Mouse (Mus musculus) stomach, embryonic 14.5 days (tissue): ENCODE data around the gene Tbc1d15. TPM values are rescaled to one million over a fixed set of nuclear protein-coding genes. Genes with fewer than 3 reads are reported as not detected.

Experiments
- ATAC-seq: fragments of 200-750 bp; cut with Nextera tagmentation; 2 replicates; pipeline ENCODE4 v1.8.0; 2017; ENCODE audit warnings: low read depth, moderate TSS enrichment; ENCODE audit not compliant: insufficient number of reproducible peaks, insufficient read depth, low FRiP score
- H3K27ac ChIP-seq: fragments of 300-500 bp; sonication (generic); 2 replicates; pipeline ENCODE4 v1.5.1; 2014; ENCODE audit warnings: mild to moderate bottlenecking, low read length, moderate library complexity, mixed read lengths
- H3K27me3 ChIP-seq: fragments of 300-500 bp; sonication (generic); 2 replicates; pipeline ENCODE4 v1.6.1; 2014; ENCODE audit warnings: low read length, control low read depth, mixed read lengths; ENCODE audit not compliant: control insufficient read depth, insufficient read depth
- H3K36me3 ChIP-seq: fragments of 300-500 bp; sonication (generic); 2 replicates; pipeline ENCODE4 v1.6.1; 2014; ENCODE audit warnings: mild to moderate bottlenecking, control low read depth, low read length, moderate library complexity, mixed read lengths; ENCODE audit not compliant: control insufficient read depth, insufficient read depth
- H3K4me1 ChIP-seq: fragments of 300-500 bp; sonication (generic); 2 replicates; pipeline ENCODE4 v1.6.1; 2014; ENCODE audit warnings: low read length, control low read depth, mixed read lengths; ENCODE audit not compliant: control insufficient read depth, insufficient read depth
- H3K4me2 ChIP-seq: fragments of 300-500 bp; sonication (generic); replicated peaks from 2 replicates; pipeline ENCODE4 v1.6.1; 2014; ENCODE audit warnings: low read depth, low read length, control low read depth
- H3K4me3 ChIP-seq: fragments of 300-500 bp; sonication (generic); 2 replicates; pipeline ENCODE4 v1.5.1; 2014; ENCODE audit warnings: low read depth, low read length, control low read depth
- H3K9ac ChIP-seq: fragments of 300-500 bp; sonication (generic); replicated peaks from 2 replicates; pipeline ENCODE4 v1.6.1; 2014; ENCODE audit warnings: low read depth, mild to moderate bottlenecking, control low read depth, low read length, moderate library complexity, mixed read lengths
- H3K9me3 ChIP-seq: fragments of 300-500 bp; sonication (generic); 2 replicates; pipeline ENCODE4 v1.6.1; 2016; ENCODE audit warnings: low read depth, low read length, control low read depth; ENCODE audit not compliant: control insufficient read depth
- WGBS: fragments of 180-500 bp; shearing (Covaris S2); extraction: QIAGEN DNeasy Blood & Tissue Kit; methylation state at CpG from one replicate; pipeline ENCODE4 v1.1.7; 2014; 5-methylcytosine and 5-hydroxymethylcytosine counted together
- polyA plus RNA-seq: library from polyadenylated mRNA; unstranded; fragments of >200 nt; fragmentation: Nextera tagmentation; extraction: Ambion mirVana; gene quantifications from 2 replicates; pipeline ENCODE4 v1.2.1, GENCODE M21; 2014

Gene Tbc1d15
- polyA plus RNA-seq: 65.0 and 76.8 TPM in 2 replicates

DNA sequence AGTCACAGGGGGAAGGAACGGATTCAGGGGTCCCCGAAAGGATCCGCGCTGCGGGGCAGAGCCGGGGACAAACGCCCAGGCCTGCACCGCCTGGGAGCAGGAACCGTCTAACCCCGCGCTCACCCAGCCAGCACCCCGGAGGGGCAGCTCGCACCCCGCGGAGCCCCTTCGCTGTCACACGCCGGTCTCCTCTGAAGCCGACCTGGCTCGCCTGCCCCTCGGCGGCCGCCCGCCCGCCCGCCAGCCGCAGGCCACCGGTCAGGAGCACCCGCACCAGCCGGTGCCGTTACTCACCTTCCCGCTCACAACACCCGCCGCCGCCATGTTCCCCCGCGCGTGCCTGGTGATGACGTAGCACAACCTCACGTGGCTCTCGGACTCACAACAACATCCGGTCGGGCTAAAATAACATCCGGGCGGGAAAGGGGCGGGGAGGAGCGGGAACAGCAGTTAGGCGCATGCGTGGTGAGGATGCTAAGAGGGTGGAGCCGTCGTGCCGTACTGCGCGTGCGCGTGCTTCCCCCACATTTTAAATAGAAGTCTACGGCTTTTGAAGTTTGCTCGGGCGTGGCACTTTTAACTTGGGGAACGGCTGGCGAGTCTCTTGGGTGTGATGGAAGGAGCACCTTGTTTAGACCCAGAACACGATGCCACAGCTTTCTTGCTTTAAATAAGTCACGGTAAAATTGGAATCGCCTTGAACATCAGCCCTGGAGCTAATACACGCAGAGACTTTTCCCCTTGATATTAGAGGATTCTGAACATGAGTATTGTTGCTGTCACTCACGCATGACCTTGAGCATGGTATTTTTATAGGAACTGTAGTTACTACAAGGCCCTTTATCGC lies at the start of gene Tbc1d15:
Tbc1d15 (minus strand) TSS at position 380 of the 847 bp plus-strand sequence.
- WGBS: under 1% methylated on average over 67 of the region's 67 CpGs
- ATAC-seq: peak; percentile 97

DNA sequence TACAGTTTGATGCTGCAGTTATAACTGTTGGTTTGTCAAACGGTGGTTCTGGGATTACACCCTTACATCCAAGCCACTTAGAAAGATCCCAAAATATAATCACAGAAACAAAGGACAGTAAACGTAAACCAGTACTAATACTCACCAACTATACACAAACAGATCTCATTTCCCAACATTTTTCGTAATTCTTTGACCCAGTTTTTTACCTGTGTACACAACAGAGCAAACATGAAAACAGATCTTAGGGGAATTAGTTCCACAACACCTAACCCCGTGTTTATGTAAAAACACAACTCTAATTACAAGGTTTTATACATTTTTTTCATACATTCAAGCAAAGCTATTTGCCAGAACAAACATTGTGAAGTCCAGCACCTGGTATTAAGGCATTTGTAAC lies 47.4 kb upstream of the Tbc1d15 start:
- Histone ChIP-seq H3K4me1 (no peaks in the 10 kb centered on the region), H3K4me2 (no peak overlapping the region), H3K27me3 (no peaks in the 10 kb centered on the region), H3K4me3 (no peak overlapping the region), H3K9me3 (no peaks in the 10 kb centered on the region), H3K9ac (no peak overlapping the region), H3K27ac (no peak overlapping the region), H3K36me3 (peaks cover 28% of the 10 kb centered on the region; the same call in 1 of the 2 replicates)
- WGBS: 87% methylated on average over 4 of the region's 4 CpGs
- no peak for ATAC-seq

More for the DNA sequence above, at the start of gene Tbc1d15:
- Histone ChIP-seq H3K4me3 (peak within 1 kb of the TSS; percentile 96), H3K4me2 (peak within 1 kb of the TSS; percentile 83), H3K9ac (peak within 1 kb of the TSS; percentile 85), H3K27ac (peak within 1 kb of the TSS; percentile 78; the same call in 1 of the 2 replicates), H3K27me3 (no peaks in the 10 kb centered on the region), H3K9me3 (no peaks in the 10 kb centered on the region), H3K4me1 (peaks cover 5% of the 10 kb centered on the region; the same call in 1 of the 2 replicates), H3K36me3 (no peaks in the 10 kb centered on the region)

DNA sequence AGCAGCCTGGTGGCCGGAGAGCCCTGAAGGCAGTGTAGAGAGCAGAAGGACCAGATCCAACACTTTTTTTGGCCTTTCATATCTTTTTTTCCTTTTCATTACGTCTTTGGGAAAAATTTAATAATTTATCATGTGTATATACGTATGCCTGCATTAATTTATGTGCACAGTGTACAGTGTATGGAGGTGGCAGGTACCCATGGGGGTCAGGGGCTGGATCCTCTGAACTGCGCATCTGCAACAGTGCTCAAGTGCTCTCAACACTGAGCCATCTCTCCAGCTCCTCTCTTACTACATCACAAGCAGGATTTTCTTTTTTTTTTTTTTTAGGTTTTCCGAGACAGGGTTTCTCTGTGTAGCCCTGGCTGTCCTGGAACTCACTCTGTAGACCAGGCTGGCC lies 46.3 kb upstream of the Tbc1d15 start:
- no peak overlapping the region for H3K9ac ChIP-seq
- H3K4me3 ChIP-seq: no peak overlapping the region
- WGBS: 90% methylated on average over 5 of the region's 5 CpGs
- H3K36me3 ChIP-seq: peaks cover 36% of the 10 kb centered on the region; the same call in 1 of the 2 replicates
- no peak overlapping the region for H3K27ac ChIP-seq
- H3K9me3 ChIP-seq: no peaks in the 10 kb centered on the region
- no peak for ATAC-seq
- H3K4me1 ChIP-seq: no peaks in the 10 kb centered on the region
- no peak overlapping the region for H3K4me2 ChIP-seq
- H3K27me3 ChIP-seq: no peaks in the 10 kb centered on the region

DNA sequence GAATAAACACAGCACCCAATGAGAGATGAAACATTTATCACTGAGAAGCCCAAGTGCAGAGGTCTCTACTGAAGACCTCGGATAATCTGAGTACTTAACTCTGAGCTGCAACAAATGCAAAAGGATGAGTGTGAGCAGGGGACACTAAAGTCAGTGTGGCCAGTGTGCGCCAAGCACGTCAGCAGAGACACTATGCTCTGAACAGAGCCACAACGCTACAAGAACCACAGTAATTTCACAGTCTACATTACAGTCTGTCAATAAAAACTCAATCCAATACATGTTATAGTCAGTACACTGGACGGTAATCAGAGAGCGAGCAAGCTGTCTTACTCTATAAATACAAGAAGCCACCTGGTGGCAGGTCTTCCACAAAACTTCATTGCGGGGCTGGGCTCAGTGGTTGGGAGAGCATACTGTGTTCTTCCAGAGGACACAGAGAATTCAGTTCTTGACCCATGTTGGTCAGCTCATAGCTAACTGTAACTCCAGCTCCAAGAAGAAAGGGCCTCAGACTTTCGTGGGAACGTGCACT lies 45.2 kb upstream of the Tbc1d15 start:
- ATAC-seq: no peak
- 68% methylated on average over 9 of the region's 9 CpGs for WGBS
- H3K36me3 ChIP-seq: peaks cover 30% of the 10 kb centered on the region; the same call in 1 of the 2 replicates
- H3K9ac ChIP-seq: no peak overlapping the region
- H3K9me3 ChIP-seq: no peaks in the 10 kb centered on the region
- no peaks in the 10 kb centered on the region for H3K27me3 ChIP-seq
- H3K4me1 ChIP-seq: no peaks in the 10 kb centered on the region
- H3K27ac ChIP-seq: no peak overlapping the region
- H3K4me3 ChIP-seq: no peak overlapping the region
- no peak overlapping the region for H3K4me2 ChIP-seq

DNA sequence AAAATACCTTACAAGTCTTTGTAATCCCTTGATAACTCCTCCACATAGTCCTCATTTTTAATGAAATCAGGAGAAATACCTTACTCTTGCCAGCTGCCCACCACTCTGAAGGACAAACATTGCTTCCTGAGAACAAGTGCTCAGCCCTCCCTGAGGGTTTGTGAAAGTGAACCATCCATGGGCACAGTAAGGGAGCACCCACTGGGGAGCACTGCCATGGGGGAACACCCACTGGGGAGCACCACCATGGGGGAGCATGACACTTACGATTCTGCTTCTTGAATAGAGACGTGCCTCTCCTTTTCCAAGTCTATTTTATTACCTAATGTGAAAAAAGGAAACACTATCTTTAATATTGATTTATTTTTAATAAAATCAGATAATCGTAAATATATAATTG lies 43.9 kb upstream of the Tbc1d15 start:
- no peaks in the 10 kb centered on the region for H3K27me3 ChIP-seq
- H3K27ac ChIP-seq: no peak overlapping the region
- 96% methylated on average over 3 of the region's 3 CpGs for WGBS
- no peaks in the 10 kb centered on the region for H3K9me3 ChIP-seq
- H3K36me3 ChIP-seq: peaks cover 30% of the 10 kb centered on the region
- no peak overlapping the region for H3K4me2 ChIP-seq
- H3K4me3 ChIP-seq: no peak overlapping the region
- ATAC-seq: no peak
- no peaks in the 10 kb centered on the region for H3K4me1 ChIP-seq
- H3K9ac ChIP-seq: no peak overlapping the region

DNA sequence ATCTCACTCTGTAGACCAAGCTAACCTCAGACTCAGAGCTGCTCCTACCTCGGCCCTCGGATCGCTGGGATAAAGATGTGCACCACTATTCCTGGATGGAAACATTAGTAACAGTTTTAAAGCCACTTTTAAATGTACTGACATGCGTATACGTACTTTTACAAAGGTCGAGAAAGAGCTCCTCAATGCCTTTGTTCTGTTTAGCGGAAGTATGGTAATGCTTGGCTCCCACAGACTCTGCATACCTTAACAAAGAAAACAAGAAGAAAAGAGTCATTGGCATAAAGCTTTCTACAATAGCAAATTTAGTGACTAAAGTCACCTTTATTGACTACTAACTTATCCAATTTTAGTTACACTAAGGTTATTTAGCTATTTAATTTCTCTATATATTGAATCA lies 43.4 kb upstream of the Tbc1d15 start:
- Histone ChIP-seq H3K27ac (no peak overlapping the region), H3K4me2 (no peak overlapping the region), H3K27me3 (no peaks in the 10 kb centered on the region), H3K9me3 (no peaks in the 10 kb centered on the region), H3K36me3 (peaks cover 31% of the 10 kb centered on the region), H3K4me1 (no peaks in the 10 kb centered on the region), H3K9ac (no peak overlapping the region), H3K4me3 (no peak overlapping the region)
- no peak for ATAC-seq
- WGBS: 94% methylated on average over 7 of the region's 7 CpGs

DNA sequence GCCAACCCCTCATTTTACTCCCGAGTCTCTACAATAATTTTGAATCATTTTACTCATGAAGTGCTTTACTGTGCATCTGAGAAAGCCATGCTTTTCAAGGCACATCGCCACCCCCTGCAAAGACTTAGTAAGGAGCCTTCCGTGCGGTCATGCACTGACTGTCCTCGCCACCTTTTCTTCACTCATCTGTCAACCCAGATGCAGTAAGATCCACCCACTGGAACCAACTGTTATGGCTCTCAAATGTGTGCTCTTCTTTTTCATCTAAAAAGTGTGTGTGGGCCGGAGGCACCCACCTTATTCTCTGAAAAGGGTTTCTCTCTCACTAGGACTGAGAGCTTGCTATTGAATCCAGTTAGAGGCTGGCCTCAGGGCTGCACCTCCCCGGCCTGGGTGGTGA lies 42.7 kb upstream of the Tbc1d15 start:
- H3K27me3 ChIP-seq: no peaks in the 10 kb centered on the region
- no peak overlapping the region for H3K4me2 ChIP-seq
- H3K36me3 ChIP-seq: peaks cover 28% of the 10 kb centered on the region
- H3K9ac ChIP-seq: no peak overlapping the region
- H3K4me3 ChIP-seq: no peak overlapping the region
- H3K9me3 ChIP-seq: no peaks in the 10 kb centered on the region
- H3K27ac ChIP-seq: no peak overlapping the region
- WGBS: 92% methylated on average over 7 of the region's 7 CpGs
- ATAC-seq: no peak
- no peaks in the 10 kb centered on the region for H3K4me1 ChIP-seq

DNA sequence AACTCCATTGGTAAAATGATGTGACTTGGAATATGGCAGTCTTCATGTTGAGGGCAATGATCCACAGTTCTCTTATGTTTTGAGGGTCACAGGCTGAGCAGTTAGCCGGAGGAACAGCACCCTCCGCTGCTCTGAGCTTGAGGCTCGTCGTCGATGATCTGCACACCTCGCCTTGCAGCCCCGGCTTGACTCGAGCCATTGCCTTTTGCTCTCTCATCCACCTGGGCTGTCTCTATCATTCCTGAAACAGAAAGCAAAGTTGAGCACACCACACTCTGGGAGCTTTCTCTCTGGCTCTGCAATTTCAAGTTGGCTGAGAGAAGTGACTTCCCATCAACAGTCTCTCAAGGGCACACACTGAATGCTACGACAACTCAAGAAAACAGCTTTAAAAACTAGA lies 39.4 kb upstream of the Tbc1d15 start:
- Histone ChIP-seq H3K27ac (no peak overlapping the region), H3K4me2 (no peak overlapping the region), H3K36me3 (peaks cover 42% of the 10 kb centered on the region), H3K9ac (no peak overlapping the region), H3K9me3 (no peaks in the 10 kb centered on the region), H3K4me3 (no peak overlapping the region), H3K27me3 (no peaks in the 10 kb centered on the region), H3K4me1 (no peaks in the 10 kb centered on the region)
- ATAC-seq: no peak
- 95% methylated on average over 9 of the region's 9 CpGs for WGBS
